Mouse (Mus musculus): ENCODE data around the gene Tmem189. TPM values are rescaled to one million over a fixed set of nuclear protein-coding genes. Genes with fewer than 3 reads are reported as not detected.
A peak's percentile ranks its signal among the peaks of the same experiment; 100 is the strongest.

Tmem189 gene
- polyA plus RNA-seq, 1 experiment from 2014 or later: 38.7 TPM

- Histone ChIP-seq H3K9ac (ENCODE audit: low read depth, low read length) (no peak overlapping the region), H3K4me2 (peak overlapping the region; percentile 97; the same call in 1 of the 2 replicates), H3K9me3 (replicated peaks; ENCODE audit: control insufficient read depth, low read length) (no peaks in the 10 kb centered on the region), H3K4me1 (ENCODE audit: control insufficient read depth, insufficient read depth, low read length) (peaks cover 29% of the 10 kb centered on the region), H3K27me3 (ENCODE audit: control insufficient read depth, insufficient read depth, low read length) (0 out of 2 replicates have a peak, but pooled peaks cover 5% of the 10 kb centered on the region), H3K27ac (ENCODE audit: low read depth, low read length) (no peak overlapping the region), H3K4me3 (ENCODE audit: low read depth, low read length) (no peak overlapping the region), H3K36me3 (ENCODE audit: control insufficient read depth, insufficient read depth, low read length) (peaks cover 2% of the 10 kb centered on the region; the same call in 1 of the 2 replicates)
- 53% methylated on average over 11 of the region's 11 CpGs for WGBS (ENCODE audit: insufficient replicate concordance)
- no peak for ATAC-seq (replicated peaks; ENCODE audit: insufficient number of reproducible peaks, low FRiP score, low TSS enrichment)
Observed at GRCm38 (mm10) chr2:167658712-167659111, 30.9 kb downstream of the Tmem189 start.

- Histone ChIP-seq H3K4me2 (no peak overlapping the region), H3K36me3 (ENCODE audit: control insufficient read depth, insufficient read depth, low read length) (peaks cover 2% of the 10 kb centered on the region; the same call in 1 of the 2 replicates), H3K4me1 (ENCODE audit: control insufficient read depth, insufficient read depth, low read length) (peaks cover 29% of the 10 kb centered on the region), H3K9me3 (replicated peaks; ENCODE audit: control insufficient read depth, low read length) (no peaks in the 10 kb centered on the region), H3K4me3 (ENCODE audit: low read depth, low read length) (no peak overlapping the region), H3K27me3 (ENCODE audit: control insufficient read depth, insufficient read depth, low read length) (0 out of 2 replicates have a peak, but pooled peaks cover 5% of the 10 kb centered on the region), H3K9ac (ENCODE audit: low read depth, low read length) (no peak overlapping the region), H3K27ac (ENCODE audit: low read depth, low read length) (no peak overlapping the region)
- 88% methylated on average over 4 of the region's 4 CpGs for WGBS (ENCODE audit: insufficient replicate concordance)
- no peak for ATAC-seq (replicated peaks; ENCODE audit: insufficient number of reproducible peaks, low FRiP score, low TSS enrichment)
Observed at GRCm38 (mm10) chr2:167657973-167658372, 31.6 kb downstream of the Tmem189 start.

DNA sequence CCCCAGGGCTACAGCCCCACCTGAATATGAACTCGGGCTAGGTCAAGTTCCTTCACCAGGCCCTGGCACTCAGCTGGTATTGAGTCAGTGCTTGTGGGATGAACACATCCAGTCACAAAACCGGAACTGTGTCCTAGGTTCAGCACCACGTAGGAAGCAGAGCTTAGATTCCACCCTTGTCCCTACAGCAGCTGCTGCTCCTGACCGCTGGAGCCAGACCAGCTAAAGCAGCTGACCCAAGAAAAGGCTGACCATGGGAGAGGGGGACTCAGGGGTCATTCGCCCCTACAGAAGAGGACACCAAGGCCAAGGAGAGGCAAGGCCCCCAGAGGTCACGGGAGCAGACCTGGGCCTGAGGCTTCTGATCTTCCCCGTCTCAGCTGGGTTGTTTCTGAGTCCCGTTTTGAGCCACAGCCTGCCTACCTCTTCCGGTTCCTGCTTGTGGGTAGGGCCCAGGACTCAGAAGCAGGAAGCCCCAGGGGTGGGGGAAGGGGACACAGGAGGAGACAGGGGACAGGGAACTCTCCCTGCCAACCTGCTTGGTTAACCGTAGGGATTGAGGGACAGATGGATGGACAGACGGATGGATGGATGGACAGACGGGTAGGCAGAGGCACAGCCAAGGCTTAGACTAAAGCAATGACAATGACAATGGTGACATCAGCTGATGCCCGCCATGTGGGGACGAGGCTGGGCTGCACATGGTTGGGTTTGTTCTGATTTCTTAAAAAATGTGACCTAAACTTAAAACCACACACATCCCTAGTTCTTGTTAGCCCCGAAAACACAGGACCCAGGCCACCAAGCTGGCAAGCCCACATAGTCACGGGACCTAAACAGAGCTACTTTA, 32.8 kb downstream of the Tmem189 start:
- Histone ChIP-seq H3K4me1 (ENCODE audit: control insufficient read depth, insufficient read depth, low read length) (peaks cover 23% of the 10 kb centered on the region), H3K9ac (ENCODE audit: low read depth, low read length) (peak overlapping the region; percentile 56; the same call in 1 of the 2 replicates), H3K27me3 (ENCODE audit: control insufficient read depth, insufficient read depth, low read length) (no peaks in the 10 kb centered on the region), H3K9me3 (replicated peaks; ENCODE audit: control insufficient read depth, low read length) (no peaks in the 10 kb centered on the region), H3K4me2 (no peak overlapping the region; the same call in 1 of the 2 replicates), H3K27ac (ENCODE audit: low read depth, low read length) (0 out of 2 replicates have a peak overlapping the region, but pooled peaks have one; percentile 4), H3K36me3 (ENCODE audit: control insufficient read depth, insufficient read depth, low read length) (peaks cover 4% of the 10 kb centered on the region; the same call in 1 of the 2 replicates), H3K4me3 (ENCODE audit: low read depth, low read length) (no peak overlapping the region)
- 82% methylated on average over 16 of the region's 16 CpGs for WGBS (ENCODE audit: insufficient replicate concordance)
- no peak for ATAC-seq (replicated peaks; ENCODE audit: insufficient number of reproducible peaks, low FRiP score, low TSS enrichment)

GRCm38 (mm10) chr2:167654911-167655600, 34.6 kb downstream of the Tmem189 start:
- no peak for ATAC-seq (replicated peaks; ENCODE audit: insufficient number of reproducible peaks, low FRiP score, low TSS enrichment)
- H3K4me2 ChIP-seq: no peak overlapping the region
- 88% methylated on average over 10 of the region's 10 CpGs for WGBS (ENCODE audit: insufficient replicate concordance)
- peaks cover 9% of the 10 kb centered on the region for H3K36me3 ChIP-seq (ENCODE audit: control insufficient read depth, insufficient read depth, low read length)
- H3K27me3 ChIP-seq (ENCODE audit: control insufficient read depth, insufficient read depth, low read length): no peaks in the 10 kb centered on the region
- H3K4me1 ChIP-seq (ENCODE audit: control insufficient read depth, insufficient read depth, low read length): peaks cover 17% of the 10 kb centered on the region
- H3K9ac ChIP-seq (ENCODE audit: low read depth, low read length): no peak overlapping the region
- no peak overlapping the region for H3K27ac ChIP-seq (ENCODE audit: low read depth, low read length)
- H3K4me3 ChIP-seq (ENCODE audit: low read depth, low read length): no peak overlapping the region
- no peaks in the 10 kb centered on the region for H3K9me3 ChIP-seq (replicated peaks; ENCODE audit: control insufficient read depth, low read length)

GRCm38 (mm10) chr2:167652694-167653093, 36.9 kb downstream of the Tmem189 start:
- Histone ChIP-seq H3K27ac (ENCODE audit: low read depth, low read length) (no peak overlapping the region), H3K36me3 (ENCODE audit: control insufficient read depth, insufficient read depth, low read length) (peaks cover 12% of the 10 kb centered on the region), H3K4me2 (no peak overlapping the region), H3K4me1 (ENCODE audit: control insufficient read depth, insufficient read depth, low read length) (0 out of 2 replicates have a peak, but pooled peaks cover 2% of the 10 kb centered on the region), H3K27me3 (ENCODE audit: control insufficient read depth, insufficient read depth, low read length) (no peaks in the 10 kb centered on the region), H3K9me3 (replicated peaks; ENCODE audit: control insufficient read depth, low read length) (no peaks in the 10 kb centered on the region), H3K4me3 (ENCODE audit: low read depth, low read length) (no peak overlapping the region), H3K9ac (ENCODE audit: low read depth, low read length) (no peak overlapping the region)
- 71% methylated on average over 7 of the region's 7 CpGs for WGBS (ENCODE audit: insufficient replicate concordance)
- no peak for ATAC-seq (replicated peaks; ENCODE audit: insufficient number of reproducible peaks, low FRiP score, low TSS enrichment)

DNA sequence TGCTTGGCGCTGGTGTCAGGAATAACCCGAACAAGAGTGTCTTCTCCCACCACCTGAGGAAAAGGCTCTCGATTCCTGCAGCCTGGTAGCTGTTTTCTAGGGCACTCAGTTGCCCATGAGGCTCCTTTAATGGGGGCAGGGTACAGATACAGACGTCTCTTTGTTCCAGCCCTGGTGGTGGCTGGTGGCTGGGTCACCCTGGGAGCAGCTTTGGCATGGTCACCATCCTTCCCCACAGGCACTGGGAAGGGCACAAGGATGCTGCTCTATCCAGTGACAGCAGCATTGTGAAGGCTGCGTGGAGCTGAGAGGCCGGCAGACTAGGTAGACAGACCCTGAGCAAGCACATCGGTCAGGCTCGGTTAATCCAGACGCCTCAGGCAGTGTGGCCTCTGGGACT, 38.0 kb downstream of the Tmem189 start:
- H3K4me3 ChIP-seq (ENCODE audit: low read depth, low read length): no peak overlapping the region
- 92% methylated on average over 9 of the region's 9 CpGs for WGBS (ENCODE audit: insufficient replicate concordance)
- H3K4me2 ChIP-seq: no peak overlapping the region
- H3K27ac ChIP-seq (ENCODE audit: low read depth, low read length): no peak overlapping the region
- no peaks in the 10 kb centered on the region for H3K27me3 ChIP-seq (ENCODE audit: control insufficient read depth, insufficient read depth, low read length)
- H3K4me1 ChIP-seq (ENCODE audit: control insufficient read depth, insufficient read depth, low read length): 0 out of 2 replicates have a peak, but pooled peaks cover 2% of the 10 kb centered on the region
- H3K36me3 ChIP-seq (ENCODE audit: control insufficient read depth, insufficient read depth, low read length): peaks cover 14% of the 10 kb centered on the region
- no peaks in the 10 kb centered on the region for H3K9me3 ChIP-seq (replicated peaks; ENCODE audit: control insufficient read depth, low read length)
- no peak overlapping the region for H3K9ac ChIP-seq (ENCODE audit: low read depth, low read length)
- no peak for ATAC-seq (replicated peaks; ENCODE audit: insufficient number of reproducible peaks, low FRiP score, low TSS enrichment)

GRCm38 (mm10) chr2:167649290-167650032, 40.2 kb downstream of the Tmem189 start:
- WGBS (ENCODE audit: insufficient replicate concordance): 87% methylated on average over 12 of the region's 12 CpGs
- Histone ChIP-seq H3K36me3 (ENCODE audit: control insufficient read depth, insufficient read depth, low read length) (peaks cover 17% of the 10 kb centered on the region), H3K4me1 (ENCODE audit: control insufficient read depth, insufficient read depth, low read length) (0 out of 2 replicates have a peak, but pooled peaks cover 2% of the 10 kb centered on the region), H3K27ac (ENCODE audit: low read depth, low read length) (no peak overlapping the region), H3K9ac (ENCODE audit: low read depth, low read length) (peak overlapping the region; percentile 5; the same call in 1 of the 2 replicates), H3K27me3 (ENCODE audit: control insufficient read depth, insufficient read depth, low read length) (no peaks in the 10 kb centered on the region), H3K9me3 (replicated peaks; ENCODE audit: control insufficient read depth, low read length) (no peaks in the 10 kb centered on the region), H3K4me2 (no peak overlapping the region), H3K4me3 (ENCODE audit: low read depth, low read length) (no peak overlapping the region)
- ATAC-seq (replicated peaks; ENCODE audit: insufficient number of reproducible peaks, low FRiP score, low TSS enrichment): no peak

DNA sequence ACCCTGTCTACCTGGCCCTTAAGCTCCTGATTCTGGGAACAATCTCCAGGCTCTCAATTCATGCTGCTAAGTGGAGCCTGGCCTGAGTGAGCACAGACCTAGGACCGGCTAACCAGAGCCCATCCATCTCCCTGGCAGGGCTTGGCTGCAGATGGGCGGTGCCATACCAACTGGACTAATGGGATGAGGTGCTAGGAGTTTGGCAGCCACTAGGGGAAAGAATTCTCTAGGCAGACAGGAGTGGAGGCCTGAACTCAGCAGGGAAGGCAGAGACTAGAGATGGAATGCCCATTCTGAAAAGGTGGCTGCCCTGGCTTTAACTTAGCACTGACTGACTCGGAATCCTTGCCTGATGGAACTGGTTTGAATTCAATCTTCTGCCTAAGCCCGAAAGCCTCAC, 43.2 kb downstream of the Tmem189 start:
- no peaks in the 10 kb centered on the region for H3K9me3 ChIP-seq (replicated peaks; ENCODE audit: control insufficient read depth, low read length)
- H3K9ac ChIP-seq (ENCODE audit: low read depth, low read length): no peak overlapping the region
- no peak overlapping the region for H3K4me3 ChIP-seq (ENCODE audit: low read depth, low read length)
- 0 out of 2 replicates have a peak, but pooled peaks cover 2% of the 10 kb centered on the region for H3K4me1 ChIP-seq (ENCODE audit: control insufficient read depth, insufficient read depth, low read length)
- no peaks in the 10 kb centered on the region for H3K27me3 ChIP-seq (ENCODE audit: control insufficient read depth, insufficient read depth, low read length)
- H3K4me2 ChIP-seq: no peak overlapping the region
- WGBS (ENCODE audit: insufficient replicate concordance): 73% methylated on average over 4 of the region's 4 CpGs
- H3K27ac ChIP-seq (ENCODE audit: low read depth, low read length): no peak overlapping the region
- H3K36me3 ChIP-seq (ENCODE audit: control insufficient read depth, insufficient read depth, low read length): peaks cover 9% of the 10 kb centered on the region
- no peak for ATAC-seq (replicated peaks; ENCODE audit: insufficient number of reproducible peaks, low FRiP score, low TSS enrichment)
